Mouse (Mus musculus) small intestine, adult 2 months (tissue): Measurements from ENCODE around the gene Zfp46.

Source experiments
- CTCF ChIP-seq: fragments of 200-500 bp; IDR thresholded peaks from 2 replicates; pipeline ENCODE4 v1.5.1; 2012; ENCODE audit warnings: low read depth, mild to moderate bottlenecking, control low read depth, inconsistent platforms, low read length, moderate library complexity, mixed read lengths; ENCODE audit not compliant: insufficient replicate concordance, insufficient read length; ENCODE audit errors: extremely low read depth
- POLR2A ChIP-seq: fragments of 200-500 bp; IDR thresholded peaks from 2 replicates; pipeline ENCODE4 v1.6.1; 2012; ENCODE audit warnings: low read depth, mild to moderate bottlenecking, control low read depth, inconsistent platforms, low read length, moderate library complexity

DNA sequence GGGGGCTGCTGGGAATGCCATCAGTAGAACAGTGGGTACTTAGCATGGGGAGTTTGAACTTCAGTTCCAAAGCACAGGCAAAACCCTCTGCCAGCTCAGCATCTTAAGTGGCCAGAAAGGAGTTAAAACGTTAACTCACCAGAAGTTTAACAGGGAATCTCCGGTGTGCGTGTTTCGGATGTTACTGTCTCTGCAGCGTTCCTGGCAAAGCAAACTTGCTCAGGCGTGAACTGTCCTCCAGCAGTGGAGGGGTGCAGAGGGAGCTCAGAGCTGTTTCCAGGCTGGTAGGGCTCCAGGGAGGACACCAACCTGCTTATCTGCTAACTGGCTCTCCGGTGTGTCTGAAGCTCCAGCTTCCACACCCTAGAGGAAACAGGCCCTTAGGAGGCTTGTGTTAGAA, 11.5 kb downstream of the Zfp46 start:
- TF ChIP-seq CTCF, result no peak
- no peak for TF ChIP-seq POLR2A
